Mouse (Mus musculus): ENCODE results near the gene Parp4. TPM values are rescaled to one million over a fixed set of nuclear protein-coding genes. Genes with fewer than 3 reads are reported as not detected.

The Parp4 gene
- polyA plus RNA-seq, 1 experiment from 2014 or later, result 8.0 TPM

- Histone ChIP-seq H3K4me1 (no peaks in the 10 kb centered on the region), H3K9me3 (replicated peaks) (no peaks in the 10 kb centered on the region), H3K27ac (no peak overlapping the region), H3K4me2 (no peak overlapping the region), H3K9ac (no peak overlapping the region), H3K36me3 (peaks cover 94% of the 10 kb centered on the region), H3K4me3 (replicated peaks) (no peak overlapping the region), H3K27me3 (no peaks in the 10 kb centered on the region)
- 93% methylated on average over 1 of the region's 1 CpGs for WGBS
- no peak for ATAC-seq (replicated peaks; ENCODE audit: low FRiP score)
Measured at GRCm38 (mm10) chr14:56689116-56689515, 113.7 kb downstream of the Parp4 start.

DNA sequence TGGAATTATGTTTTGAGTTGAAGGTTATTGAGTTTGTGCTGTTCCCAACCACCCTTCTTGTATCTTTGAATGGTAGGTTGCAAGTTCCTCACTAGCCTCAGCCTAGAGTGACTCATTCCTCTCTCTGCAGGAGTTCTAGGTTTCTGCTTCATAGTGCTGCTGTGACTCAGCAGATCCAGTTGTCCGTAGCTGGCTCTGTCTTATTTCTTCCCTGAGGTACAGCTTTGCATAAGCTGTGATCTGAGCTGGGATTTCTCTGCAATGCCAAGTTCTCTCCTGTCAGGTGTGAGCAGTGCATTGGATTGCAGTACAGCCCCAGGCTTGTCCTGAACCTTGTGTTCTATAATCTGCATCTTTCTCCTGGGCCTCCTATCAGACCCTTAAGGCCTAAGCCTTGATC lies 114.3 kb downstream of the Parp4 start:
- H3K4me2 ChIP-seq, result no peak overlapping the region
- H3K9me3 ChIP-seq (replicated peaks), result no peaks in the 10 kb centered on the region
- no peaks in the 10 kb centered on the region for H3K27me3 ChIP-seq
- ATAC-seq (replicated peaks; ENCODE audit: low FRiP score), result no peak
- no peak overlapping the region for H3K27ac ChIP-seq
- no peaks in the 10 kb centered on the region for H3K4me1 ChIP-seq
- H3K36me3 ChIP-seq, result peaks cover 94% of the 10 kb centered on the region
- no peak overlapping the region for H3K9ac ChIP-seq
- WGBS, result 79% methylated on average over 1 of the region's 1 CpGs
- no peak overlapping the region for H3K4me3 ChIP-seq (replicated peaks)

DNA sequence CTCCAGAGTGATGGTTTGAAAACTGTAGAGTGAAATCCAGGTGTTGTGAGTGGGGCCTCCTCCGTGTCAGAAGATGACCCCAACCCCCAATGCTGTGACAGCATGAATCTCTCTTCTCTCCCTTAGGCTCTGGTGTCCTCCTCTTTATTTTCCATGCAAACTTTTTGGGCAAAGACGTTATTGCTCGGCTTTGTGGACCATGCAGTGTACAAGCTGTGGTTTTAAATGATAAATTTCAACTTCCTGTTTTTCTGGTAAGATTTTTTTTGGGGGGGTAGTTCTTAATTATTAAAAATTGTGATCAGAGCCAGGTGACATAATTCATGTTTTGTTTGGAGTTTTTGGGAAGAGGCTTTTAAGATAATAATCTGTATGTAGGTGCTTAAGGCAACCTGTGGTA lies 120.1 kb downstream of the Parp4 start:
- no peak for ATAC-seq (replicated peaks; ENCODE audit: low FRiP score)
- Histone ChIP-seq H3K9me3 (replicated peaks) (no peaks in the 10 kb centered on the region), H3K27ac (no peak overlapping the region), H3K4me1 (no peaks in the 10 kb centered on the region), H3K36me3 (peaks cover 99% of the 10 kb centered on the region), H3K9ac (no peak overlapping the region), H3K27me3 (no peaks in the 10 kb centered on the region), H3K4me2 (no peak overlapping the region), H3K4me3 (replicated peaks) (no peak overlapping the region)
- WGBS, result 76% methylated on average over 3 of the region's 3 CpGs

DNA sequence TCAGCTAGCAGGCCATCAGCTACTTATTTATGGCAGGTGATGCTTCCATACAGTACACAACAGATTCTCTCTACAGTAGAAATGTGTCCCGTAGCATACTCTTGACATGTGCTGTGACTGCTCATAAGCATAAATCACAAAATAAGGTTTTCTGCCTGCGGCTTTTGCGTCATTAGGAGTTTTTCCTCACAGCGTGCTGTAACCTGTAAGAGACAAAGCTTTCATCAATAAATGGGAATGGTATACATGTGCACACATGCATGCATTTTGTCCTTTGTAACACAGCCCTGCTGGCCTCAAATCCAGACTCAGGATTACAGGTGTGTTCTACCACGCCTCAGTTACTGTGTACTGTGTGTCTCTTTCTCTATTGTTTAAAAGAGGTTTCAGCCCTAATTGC lies 122.4 kb downstream of the Parp4 start:
- ATAC-seq (replicated peaks; ENCODE audit: low FRiP score), result no peak
- WGBS, result 91% methylated on average over 5 of the region's 5 CpGs
- H3K4me1 ChIP-seq, result no peaks in the 10 kb centered on the region
- no peak overlapping the region for H3K27ac ChIP-seq
- no peaks in the 10 kb centered on the region for H3K9me3 ChIP-seq (replicated peaks)
- no peak overlapping the region for H3K9ac ChIP-seq
- H3K36me3 ChIP-seq, result peaks cover 80% of the 10 kb centered on the region
- no peak overlapping the region for H3K4me3 ChIP-seq (replicated peaks)
- no peaks in the 10 kb centered on the region for H3K27me3 ChIP-seq
- no peak overlapping the region for H3K4me2 ChIP-seq

GRCm38 (mm10) chr14:56702644-56703043 lies 127.2 kb downstream of the Parp4 start:
- Histone ChIP-seq H3K27ac (no peak overlapping the region), H3K4me1 (0 out of 2 replicates have a peak, but pooled peaks cover 10% of the 10 kb centered on the region), H3K4me3 (replicated peaks) (no peak overlapping the region), H3K36me3 (peaks cover 37% of the 10 kb centered on the region), H3K9ac (no peak overlapping the region), H3K27me3 (no peaks in the 10 kb centered on the region), H3K4me2 (no peak overlapping the region), H3K9me3 (replicated peaks) (no peaks in the 10 kb centered on the region)
- ATAC-seq (replicated peaks; ENCODE audit: low FRiP score), result no peak
- WGBS, result 94% methylated on average over 4 of the region's 4 CpGs

DNA sequence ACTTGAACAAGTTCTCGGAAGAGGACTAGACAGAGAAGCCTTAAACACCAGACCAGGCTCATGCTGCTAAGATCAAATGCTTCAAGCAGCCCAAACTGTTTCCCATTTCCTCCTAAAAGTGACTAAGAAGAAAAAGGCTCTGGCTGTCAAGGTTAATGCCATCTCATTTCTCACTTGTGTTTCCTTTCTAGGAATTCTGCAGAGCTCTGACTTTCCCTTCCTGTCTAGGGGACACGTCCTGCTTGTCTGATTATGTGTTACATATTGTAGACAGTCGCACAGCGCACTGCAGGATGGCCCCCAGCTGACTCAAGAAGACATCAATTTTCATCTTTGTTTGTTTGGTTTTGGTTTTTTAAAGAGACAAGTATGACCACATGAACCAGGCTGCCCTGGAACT lies 130.3 kb downstream of the Parp4 start:
- 56% methylated on average over 4 of the region's 4 CpGs for WGBS
- no peak overlapping the region for H3K9ac ChIP-seq

More for the DNA sequence above, 130.3 kb downstream of the Parp4 start:
- no peak for ATAC-seq (replicated peaks; ENCODE audit: low FRiP score)
- peaks cover 14% of the 10 kb centered on the region for H3K36me3 ChIP-seq
- no peak overlapping the region for H3K4me2 ChIP-seq
- H3K4me3 ChIP-seq (replicated peaks), result no peak overlapping the region
- H3K27ac ChIP-seq, result no peak overlapping the region
- H3K9me3 ChIP-seq (replicated peaks), result no peaks in the 10 kb centered on the region
- no peaks in the 10 kb centered on the region for H3K27me3 ChIP-seq
- 0 out of 2 replicates have a peak, but pooled peaks cover 11% of the 10 kb centered on the region for H3K4me1 ChIP-seq

Other genes starting within 250 kb of the Parp4 start
- gene Atp12a, start 210.6 kb upstream of the Parp4 start, polyA plus RNA-seq (2015; fragmentation: Nextera tagmentation; extraction: Ambion mirVana), result 1.5 and 1.6 TPM in 2 replicates
- 1.1 and 1.5 TPM in 2 replicates for gene Rnf17, start 173.0 kb upstream of the Parp4 start, polyA plus RNA-seq (2015; fragmentation: Nextera tagmentation; extraction: Ambion mirVana)
- 11.4 and 11.6 TPM in 2 replicates for gene Cenpj, start 194 bp upstream of the Parp4 start, polyA plus RNA-seq (2015; fragmentation: Nextera tagmentation; extraction: Ambion mirVana)
- gene Mphosph8, start 92.6 kb downstream of the Parp4 start, polyA plus RNA-seq (2015; fragmentation: Nextera tagmentation; extraction: Ambion mirVana), result 34.7 and 36.5 TPM in 2 replicates
- gene Pspc1, start 202.7 kb downstream of the Parp4 start, polyA plus RNA-seq (2015; fragmentation: Nextera tagmentation; extraction: Ambion mirVana), result 36.1 and 39.7 TPM in 2 replicates
- 32.5 and 33.5 TPM in 2 replicates for gene Zmym5, start 236.1 kb downstream of the Parp4 start, polyA plus RNA-seq (2015; fragmentation: Nextera tagmentation; extraction: Ambion mirVana)